Mouse (Mus musculus): Measurements from ENCODE around the gene Ccr3.

DNA sequence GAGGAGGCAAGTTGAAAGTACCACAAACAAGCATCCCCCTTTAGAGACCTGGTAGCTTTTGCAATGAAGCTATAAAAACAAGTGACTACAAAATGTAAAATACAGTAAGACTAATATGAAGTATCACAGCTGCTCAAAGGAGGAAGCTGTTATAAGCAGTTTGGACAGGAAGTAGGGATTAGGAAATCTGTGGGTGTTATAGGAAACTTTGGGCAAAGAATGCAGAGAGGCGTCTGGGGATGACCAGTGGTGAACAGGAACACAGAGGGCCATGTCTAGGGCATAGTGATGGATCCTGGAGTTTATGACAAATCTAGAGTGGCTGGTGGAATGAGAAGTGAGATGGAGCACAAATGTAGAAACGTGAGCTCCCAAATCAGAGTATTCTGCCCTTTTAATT lies 31.8 kb downstream of the Ccr3 start:
- TF ChIP-seq EP300 (IDR thresholded peaks at IDR 0.05; ENCODE audit: low read depth) (no peak), CTCF (IDR thresholded peaks at IDR 0.05; ENCODE audit: low read depth) (no peak)
